Mouse (Mus musculus): Measurements from ENCODE around the gene Csnk2a2.

Csnk2a2 gene

DNA sequence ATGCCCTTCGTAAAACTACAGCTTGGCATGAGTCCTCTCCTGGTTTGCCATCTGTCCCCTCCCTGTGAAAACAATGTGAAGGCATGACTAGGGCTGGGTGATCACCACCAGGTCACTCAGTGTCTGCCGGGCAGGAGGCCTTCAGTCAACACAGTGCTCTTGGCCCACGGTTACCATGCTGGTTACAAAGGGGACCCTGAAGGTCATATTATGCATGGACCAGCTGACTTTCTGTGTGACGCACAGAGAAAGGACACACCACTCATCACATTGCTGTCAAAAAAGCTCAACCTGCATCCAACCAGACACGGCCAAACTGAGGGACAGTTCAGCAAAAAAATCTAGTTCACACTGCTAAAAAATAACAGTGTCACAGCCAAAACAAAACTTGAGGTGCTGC lies at the start of gene Csnk2a2:
TSS of gene Csnk2a2 (minus strand) at position 34 of the 400 bp plus-strand sequence.
- no peak for DNase-seq (ENCODE audit: low spot score in 2 of 2)

DNA sequence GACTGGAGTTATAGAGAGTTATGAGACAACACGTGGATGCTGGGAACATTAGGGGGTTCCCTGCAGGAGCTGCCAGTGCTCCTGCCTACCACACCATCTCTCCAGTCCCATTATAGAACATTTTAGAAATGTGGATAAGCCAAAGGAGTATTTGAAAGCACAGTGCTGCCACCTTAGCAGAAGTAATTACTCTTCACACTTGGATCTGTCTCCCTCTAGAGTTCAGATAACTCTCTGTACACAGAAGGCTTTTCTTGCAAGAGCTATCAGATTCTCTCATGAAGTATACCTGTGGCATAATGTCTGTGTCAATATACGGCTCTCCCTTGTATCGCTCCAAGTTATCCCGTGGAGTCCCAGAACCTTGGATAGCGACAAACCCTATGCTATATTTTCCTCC lies 49.6 kb upstream of the Csnk2a2 start:
- no peak for DNase-seq (ENCODE audit: low spot score in 2 of 2)

DNA sequence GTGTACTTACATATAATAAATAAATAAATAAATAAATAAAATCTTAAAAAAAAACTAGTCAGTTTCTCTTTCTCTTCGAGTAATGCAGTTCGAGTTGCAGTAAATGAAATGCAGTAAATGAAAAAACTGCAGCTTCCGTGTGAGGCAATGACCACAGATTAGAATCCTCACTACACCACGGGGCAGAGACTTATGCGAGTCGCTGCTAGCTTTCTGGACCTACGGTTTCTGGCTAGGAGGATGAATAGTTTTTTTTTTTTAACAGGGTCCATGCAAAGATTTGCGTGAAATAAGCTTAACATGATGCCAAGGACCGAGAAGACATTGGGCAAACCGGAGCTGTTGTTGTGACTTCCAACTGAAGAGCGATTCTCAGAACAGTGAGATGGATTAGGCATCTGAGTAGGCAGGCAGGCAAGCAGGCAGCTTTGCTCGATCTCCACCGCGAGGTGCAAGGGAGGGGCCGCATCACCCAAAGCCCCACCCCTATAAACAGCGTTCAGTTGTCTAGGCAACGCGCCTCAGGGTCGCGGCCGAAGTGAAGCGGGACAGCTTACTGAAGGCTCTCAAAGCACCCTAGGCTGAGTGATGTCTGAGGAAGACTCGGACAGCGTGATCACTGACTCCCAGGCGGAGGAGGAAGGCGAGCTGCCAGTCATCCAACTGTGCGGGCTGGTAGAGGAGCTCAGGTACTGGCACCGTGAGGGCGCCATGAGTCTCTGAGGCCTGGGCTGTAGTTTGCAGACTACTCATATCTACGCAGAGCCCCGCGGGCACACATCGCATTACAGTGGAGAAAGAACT lies 43.9 kb upstream of the Csnk2a2 start, which contains the start of gene Ccdc113:
TSS of gene Ccdc113 (plus strand) at position 502 of the 804 bp plus-strand sequence.
- DNase-seq (ENCODE audit: low spot score in 2 of 2) = peak in 1 of 2 experiments; percentile 20

DNA sequence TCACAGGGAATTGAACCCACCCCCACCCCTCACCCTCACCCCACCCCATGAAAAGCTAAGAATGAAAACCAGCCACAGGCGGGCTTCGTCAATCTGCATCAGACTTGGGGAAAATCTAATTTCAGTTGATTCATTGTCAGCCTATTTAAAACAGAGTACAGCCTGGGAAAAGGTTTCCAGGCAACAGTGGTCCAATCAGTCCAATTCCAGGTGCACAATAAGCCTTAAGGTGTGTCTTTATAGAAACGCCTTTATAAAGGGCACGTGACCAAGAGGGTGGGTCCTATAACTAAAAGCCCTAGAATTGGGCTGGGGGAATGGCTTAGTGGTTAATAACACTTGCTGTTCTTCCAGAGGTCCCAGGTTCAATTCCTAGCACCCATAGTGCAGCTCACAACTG lies 42.4 kb upstream of the Csnk2a2 start:
- DNase-seq (ENCODE audit: low spot score in 2 of 2) = no peak

DNA sequence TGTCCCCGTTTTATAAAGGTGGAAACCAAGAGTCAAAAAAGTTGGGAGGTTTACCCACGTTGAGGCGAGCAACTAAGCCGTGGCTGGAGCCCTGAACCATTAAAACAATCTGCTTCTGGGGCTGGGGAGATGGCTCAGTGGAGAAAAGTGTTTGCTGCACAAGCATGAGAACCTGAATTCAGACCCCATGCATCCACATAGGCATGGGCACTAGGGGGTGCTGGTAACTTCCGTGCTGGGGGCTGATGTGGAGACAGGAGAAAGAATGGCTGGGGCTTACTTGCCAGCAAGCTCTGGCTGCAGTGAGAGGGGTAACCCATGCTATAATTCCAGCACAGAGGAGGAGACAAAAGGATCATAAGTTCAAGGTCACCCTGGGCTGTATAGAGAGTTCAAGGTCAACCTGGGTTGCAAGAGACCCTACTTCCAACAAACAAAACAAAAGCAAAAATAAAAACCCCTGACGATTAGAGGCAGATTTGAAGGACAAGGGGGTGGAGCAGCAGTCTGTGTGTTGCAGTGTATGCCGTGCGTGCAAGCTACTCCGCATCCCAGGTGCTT lies 39.0 kb upstream of the Csnk2a2 start:
- DNase-seq (ENCODE audit: low spot score in 2 of 2) = no peak

DNA sequence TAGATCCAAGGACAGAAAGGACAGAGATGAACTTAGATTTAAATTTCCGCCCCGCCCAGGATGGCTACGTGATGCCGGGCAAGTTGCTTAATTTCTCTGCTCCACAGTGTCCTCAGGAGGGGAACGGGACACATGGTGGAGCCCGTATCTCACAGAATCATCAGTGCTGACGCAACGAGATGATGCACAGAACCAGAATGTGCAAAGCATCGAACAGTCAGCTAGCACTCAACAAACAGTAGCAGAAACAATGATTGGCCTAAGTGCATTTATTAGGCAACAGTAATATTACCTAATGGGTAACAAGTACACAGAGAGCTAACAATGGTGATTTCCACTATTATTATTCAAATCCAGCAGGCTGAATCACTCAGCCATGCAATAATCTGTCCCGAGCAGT lies 38.4 kb upstream of the Csnk2a2 start:
- no peak for DNase-seq (ENCODE audit: low spot score in 2 of 2)

DNA sequence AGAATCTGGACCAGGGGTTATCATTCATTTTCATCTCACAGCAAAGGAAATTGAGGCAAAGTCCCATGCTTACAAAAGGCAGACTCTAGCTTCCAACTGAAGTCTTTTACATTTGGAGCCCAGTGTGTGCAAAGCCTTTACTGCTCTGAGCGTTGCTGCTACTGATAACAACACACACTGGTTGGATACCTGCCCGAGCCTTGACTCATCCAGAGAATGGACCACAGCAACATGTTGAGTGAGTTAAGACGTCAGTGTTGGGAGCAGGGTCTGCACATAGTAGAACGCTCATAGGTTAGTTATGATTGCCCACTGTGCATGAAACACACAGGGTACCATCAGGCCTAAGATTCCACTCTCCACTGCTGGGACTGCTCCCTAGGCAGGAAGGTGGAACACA lies 34.2 kb upstream of the Csnk2a2 start:
- no peak for DNase-seq (ENCODE audit: low spot score in 2 of 2)

DNA sequence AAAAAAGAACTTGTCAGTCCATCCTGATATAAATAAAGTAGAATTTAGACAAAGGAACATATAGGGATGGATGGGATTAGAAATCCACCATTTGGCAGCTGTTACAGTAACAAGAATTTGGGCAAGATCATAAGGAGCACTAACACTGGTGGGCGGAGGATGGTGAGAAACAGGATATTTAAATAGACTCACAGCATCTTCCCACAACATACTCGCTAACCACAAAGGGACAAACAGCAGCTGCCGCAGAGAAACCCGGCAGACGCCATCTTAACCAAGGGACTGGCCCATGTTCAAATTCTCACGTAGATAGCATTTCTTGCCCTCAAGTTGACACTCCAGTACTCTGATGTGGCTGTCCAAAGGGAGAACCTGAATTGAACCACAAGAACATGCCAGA lies 27.1 kb upstream of the Csnk2a2 start:
- no peak for DNase-seq (ENCODE audit: low spot score in 2 of 2)

DNA sequence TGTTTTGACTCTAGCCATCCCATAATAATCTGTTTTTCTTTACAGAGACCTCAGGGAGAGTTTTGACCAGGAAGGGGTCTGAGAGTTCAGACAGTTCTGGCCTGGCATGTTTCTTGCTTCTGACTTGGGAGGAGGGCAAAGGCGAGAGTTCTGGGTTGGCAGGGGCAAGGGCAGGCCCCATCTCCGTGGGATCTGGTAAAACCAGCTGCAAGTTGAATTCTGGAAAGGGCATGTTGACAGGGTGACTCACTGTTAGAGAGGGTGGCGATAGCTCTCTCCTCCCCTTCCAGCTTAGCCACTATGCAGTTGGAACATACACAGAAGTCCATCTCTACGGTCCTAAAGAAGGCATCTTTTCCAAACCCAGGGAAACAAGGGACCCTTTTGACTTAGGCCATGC lies 23.4 kb upstream of the Csnk2a2 start:
- DNase-seq (ENCODE audit: low spot score in 2 of 2) = no peak

DNA sequence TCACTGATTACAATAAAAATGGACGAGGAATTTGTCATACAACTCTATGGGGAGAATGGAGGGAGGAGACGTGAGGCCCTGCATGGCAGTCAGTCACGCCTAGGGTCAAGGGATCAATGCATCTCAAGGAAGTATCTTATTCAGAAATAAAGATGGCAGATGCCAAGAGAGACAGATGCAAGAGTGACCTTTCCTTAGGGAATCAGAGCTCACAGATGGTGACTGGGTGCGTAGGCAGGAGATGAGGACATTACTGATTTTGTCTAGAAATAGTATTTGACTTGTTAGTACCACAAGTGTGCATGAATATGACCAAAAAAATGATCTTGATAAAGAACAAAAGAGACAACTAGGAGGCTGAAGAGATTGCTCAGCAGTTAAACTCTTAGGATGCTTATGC lies 22.4 kb upstream of the Csnk2a2 start:
- DNase-seq (ENCODE audit: low spot score in 2 of 2) = no peak

DNA sequence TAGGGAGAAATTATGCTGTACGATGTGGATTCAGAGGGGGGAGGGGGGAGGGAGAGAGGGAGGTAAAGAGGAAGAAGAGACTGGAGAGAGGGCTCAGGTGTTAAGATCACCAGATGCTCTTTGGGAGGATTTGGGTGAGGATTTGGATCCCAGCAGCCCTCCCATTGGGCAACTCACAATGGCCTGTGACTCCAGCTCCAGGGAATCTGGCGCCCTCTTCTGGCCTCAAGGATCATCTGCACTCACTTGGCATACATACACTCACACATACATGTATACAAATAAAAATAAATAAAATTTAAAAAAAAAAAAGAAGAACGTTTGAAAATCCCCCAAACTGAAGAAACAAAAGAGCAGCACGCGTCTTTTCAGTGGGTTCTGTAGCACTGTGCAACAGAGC lies 16.4 kb upstream of the Csnk2a2 start:
- no peak for DNase-seq (ENCODE audit: low spot score in 2 of 2)

DNA sequence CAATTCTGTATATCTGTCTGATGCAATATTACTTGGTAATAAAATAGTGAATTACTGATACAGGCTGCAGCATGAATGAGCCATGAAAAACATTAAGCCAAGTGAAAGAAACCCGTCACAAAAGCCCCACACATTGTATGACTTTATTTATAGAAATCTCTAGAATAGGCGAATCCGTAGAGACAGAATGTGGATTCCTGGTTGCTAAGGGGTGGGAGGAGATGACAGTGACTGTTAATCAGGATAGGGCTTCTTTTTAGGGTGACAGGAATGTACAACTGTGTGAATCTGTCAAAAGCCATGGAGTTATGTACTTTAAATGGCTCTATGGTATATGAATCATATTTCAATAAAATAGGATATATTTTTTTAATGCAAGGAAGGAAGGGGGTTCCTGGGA lies 15.8 kb upstream of the Csnk2a2 start:
- DNase-seq (ENCODE audit: low spot score in 2 of 2) = no peak

DNA sequence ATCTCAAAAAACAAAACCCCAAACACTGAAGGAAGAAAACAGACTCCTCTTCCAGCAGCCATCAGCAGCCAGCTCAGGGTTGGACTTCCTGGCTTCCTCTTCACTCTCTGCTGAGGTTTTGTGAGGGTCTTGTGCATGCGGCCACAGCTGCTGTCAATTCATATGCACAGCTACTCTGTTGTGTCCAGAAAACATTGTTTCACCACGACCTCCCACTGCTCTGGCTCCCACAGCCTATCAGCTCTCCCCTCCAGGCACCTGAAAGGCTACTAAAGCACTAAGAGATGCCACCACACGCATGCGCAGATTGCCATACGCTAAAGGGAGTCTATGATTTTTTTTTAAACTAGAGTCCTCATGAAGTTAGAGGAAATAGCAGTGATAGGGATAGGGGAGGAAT lies 15.0 kb upstream of the Csnk2a2 start:
- no peak for DNase-seq (ENCODE audit: low spot score in 2 of 2)

DNA sequence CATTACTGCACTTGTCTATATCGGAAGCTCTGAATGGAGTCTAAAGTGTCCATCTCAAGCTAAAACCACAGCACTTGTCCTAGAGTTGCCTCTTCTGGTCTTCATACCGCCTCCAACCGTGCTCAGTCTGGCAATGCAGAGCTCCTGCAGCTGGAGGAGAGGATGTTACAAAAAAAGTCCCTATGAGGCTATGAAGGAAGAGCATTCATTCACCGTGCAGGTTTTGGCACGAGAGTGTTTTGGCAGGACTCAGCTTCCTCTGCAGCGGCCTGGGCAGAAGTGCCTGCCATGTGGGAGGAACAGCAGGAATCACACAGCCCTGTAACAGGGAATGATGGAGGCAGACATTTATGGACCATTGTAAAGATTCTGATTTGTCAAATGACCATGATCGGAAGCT lies 12.6 kb upstream of the Csnk2a2 start:
- no peak for DNase-seq (ENCODE audit: low spot score in 2 of 2)

DNA sequence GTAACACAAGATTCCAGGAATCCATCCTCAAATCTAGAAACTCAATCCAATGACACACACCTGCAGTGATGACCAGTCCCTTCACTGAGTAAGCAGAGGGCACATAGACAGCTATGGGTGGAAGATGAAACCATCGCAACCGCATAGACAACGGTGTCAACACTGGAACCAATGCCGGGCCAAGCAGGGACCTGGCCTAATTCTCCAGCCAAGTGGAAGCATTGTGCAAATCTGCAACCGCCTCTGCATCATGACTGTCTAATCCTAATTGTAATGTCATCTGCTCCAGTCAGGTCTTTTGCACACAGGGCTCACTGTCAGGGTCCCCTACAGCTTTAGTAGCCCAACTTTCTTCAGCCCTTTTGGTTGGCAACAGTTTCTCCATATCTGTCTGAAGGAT lies 10.6 kb upstream of the Csnk2a2 start:
- DNase-seq (ENCODE audit: low spot score in 2 of 2) = no peak

DNA sequence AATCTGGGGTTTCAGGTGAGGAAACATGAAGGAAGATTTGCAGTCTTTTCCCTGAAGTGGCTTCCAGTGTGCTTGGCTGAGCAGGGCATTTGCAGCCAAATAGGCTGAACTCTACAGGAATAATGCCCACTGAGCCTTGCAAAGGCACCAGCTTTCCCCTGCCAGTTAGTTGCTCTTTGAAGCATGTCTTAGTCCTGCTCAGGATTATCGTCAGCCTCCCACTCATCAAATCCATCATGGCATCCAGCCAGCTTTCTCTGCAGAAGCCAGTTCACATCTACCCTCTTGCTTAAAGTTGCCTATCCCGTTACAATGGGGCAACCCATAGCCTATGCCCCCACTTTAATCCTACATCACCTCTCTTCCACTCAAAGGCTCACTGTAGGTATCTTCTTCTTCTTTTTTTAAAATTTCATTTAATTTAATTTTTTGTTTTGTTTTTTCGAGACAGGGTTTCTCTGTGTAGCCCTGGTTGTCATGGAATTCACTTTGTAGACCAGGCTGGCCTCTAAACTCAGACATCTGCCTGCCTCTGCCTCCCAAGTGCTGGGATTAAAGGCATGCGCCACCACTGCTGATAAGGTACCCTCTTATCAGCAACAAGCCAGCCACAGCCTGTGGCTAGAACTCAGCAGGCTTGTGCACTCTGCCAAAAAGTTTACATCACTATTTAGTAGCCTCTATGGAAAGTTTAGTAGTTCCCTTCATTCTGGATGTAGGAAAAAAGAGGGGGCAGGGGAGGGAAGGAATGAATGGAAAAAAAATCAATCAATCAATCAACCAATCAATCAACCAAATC lies 9.6 kb upstream of the Csnk2a2 start:
- no peak for DNase-seq (ENCODE audit: low spot score in 2 of 2)

DNA sequence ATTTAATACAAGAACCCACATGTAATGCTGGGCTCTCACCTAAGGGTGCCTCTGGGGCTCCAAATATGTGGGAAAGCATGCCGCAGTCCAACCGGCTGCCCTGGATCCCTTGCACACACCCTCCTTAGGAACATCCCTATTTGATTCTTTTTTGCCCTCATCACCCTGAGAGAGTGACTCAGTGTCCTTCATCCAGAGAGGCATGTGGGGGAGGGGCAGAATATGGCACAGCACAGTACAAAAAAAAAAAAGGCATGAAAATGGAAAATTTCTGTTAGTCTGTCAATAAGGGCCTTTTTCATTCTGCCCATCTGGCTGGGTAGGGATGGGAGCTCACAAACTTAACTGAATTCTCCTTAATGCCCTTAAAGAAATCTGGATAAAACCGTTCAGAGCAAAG lies 8.0 kb upstream of the Csnk2a2 start:
- DNase-seq (ENCODE audit: low spot score in 2 of 2) = no peak

DNA sequence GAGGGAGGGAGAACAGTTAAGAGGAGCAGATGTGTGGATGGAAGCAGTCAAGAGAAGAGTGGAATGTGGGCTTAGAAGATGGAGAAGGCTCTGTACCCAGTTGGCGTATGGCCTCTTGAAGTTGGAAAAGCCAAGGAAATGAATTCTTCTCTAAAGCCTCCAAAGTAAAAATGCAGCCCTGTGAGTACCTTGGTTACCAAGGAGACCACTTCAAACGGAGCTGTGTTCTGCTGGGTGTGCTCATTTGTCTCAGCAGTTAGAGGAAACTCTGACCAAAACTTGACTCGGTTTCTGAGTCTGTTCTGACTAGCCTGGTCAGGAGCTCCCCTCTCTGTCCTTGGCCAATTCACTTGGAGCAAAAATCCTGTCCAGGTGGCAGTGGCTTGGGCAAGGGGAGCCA lies 6.6 kb upstream of the Csnk2a2 start:
- no peak for DNase-seq (ENCODE audit: low spot score in 2 of 2)

DNA sequence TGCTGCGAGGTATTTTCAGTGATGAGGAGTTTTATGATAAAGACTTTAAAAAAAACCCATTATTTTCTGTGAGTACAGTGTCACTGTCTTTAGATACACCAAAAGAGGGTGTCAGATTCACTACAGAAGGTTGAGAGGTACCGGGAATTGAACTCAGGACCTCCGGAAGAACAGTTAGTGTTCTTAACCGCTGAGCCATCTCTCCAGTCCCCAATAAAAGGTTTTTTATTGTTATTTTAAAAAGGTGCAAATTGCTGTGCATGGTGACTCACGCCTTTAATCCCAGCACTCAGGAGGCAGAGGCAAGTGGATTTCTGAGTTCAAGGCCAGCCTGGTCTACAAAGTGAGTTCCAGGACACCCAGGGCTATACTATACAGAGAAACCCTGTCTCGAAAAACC lies 5.6 kb upstream of the Csnk2a2 start:
- DNase-seq (ENCODE audit: low spot score in 2 of 2) = no peak

DNA sequence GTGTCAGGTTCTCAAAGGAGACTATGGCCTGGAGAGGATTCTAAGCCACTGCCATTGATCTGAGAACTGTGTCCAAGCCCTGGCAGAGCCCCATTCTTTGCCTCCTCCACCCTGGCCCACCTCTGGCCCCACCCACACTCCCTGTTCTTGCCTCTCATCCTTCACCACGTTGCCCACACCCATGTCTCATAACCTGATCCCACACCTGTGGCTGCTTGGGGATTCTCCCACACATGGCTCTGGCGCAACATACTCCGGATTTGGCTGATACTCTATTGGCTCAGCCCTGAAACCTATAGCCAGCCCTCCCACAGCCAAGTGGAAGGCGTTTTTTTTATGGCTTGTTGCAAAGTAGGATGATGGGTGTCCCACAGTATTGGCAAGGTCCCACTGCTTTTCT lies 2.2 kb upstream of the Csnk2a2 start:
- DNase-seq (ENCODE audit: low spot score in 2 of 2) = no peak

DNA sequence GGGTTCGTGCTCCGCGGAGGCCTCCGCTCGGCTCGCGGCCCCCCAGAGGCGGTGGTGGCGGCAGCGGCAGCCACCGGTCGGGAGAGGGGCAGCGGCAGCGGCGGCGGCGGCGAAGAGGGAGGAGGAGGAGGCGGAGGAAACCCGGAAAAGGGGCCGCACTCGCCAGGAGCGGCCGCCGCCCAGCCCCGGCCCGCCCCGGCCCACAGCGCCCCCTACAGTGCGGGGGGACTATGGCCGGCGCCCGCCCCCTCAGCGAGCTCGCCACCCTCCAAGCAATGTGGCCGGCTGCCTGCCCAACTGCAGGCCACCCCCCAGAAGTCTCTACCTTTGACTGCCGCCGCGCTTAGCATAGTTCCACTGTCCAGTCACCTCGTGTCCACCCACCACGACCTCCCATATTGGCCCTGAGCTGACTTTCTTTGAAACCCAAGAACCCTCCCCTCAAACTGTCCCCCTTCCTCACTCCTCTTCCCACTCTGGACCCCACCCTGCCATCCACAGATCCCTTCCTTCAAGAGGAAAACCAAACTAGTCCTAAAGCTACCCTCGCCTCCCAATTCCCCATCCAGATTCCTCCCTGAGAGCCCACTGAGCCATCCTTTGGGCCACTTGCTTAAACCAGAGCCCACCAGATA lies 1.0 kb downstream of the Csnk2a2 start:
- peak; percentile 90 to 99 for DNase-seq (ENCODE audit: low spot score in 2 of 2)
